Mouse (Mus musculus) brain, embryonic 14.5 days (tissue): ENCODE results near the gene Tymp.

Experiments used
- CTCF ChIP-seq: fragments of 200-500 bp; IDR thresholded peaks from 2 replicates; pipeline ENCODE4 v1.5.1; 2012; ENCODE audit warnings: inconsistent platforms, mild to moderate bottlenecking, moderate library complexity, borderline replicate concordance; ENCODE audit not compliant: insufficient read depth, insufficient read length; ENCODE audit errors: extremely low read depth
- POLR2A ChIP-seq: fragments of 200-500 bp; IDR thresholded peaks from 2 replicates; pipeline ENCODE4 v1.6.1; 2012; ENCODE audit warnings: mild to moderate bottlenecking, inconsistent platforms, borderline replicate concordance; ENCODE audit not compliant: poor library complexity, insufficient read depth, insufficient read length, severe bottlenecking; ENCODE audit errors: extremely low read depth

- TF ChIP-seq CTCF, result no peak
- TF ChIP-seq POLR2A, result no peak
These were observed 42.6 kb downstream of the Tymp start, which contains the start of gene Miox for GRCm38 (mm10) chr15:89334271-89334670.
